Mouse (Mus musculus): ENCODE measurements at regions not wholly inside any gene's neighbourhood (a gene's known extent, or its start where the extent isn't known, plus 50 kb on each side); places are given as distances from the start of the nearest gene placed in this dataset.

DNA sequence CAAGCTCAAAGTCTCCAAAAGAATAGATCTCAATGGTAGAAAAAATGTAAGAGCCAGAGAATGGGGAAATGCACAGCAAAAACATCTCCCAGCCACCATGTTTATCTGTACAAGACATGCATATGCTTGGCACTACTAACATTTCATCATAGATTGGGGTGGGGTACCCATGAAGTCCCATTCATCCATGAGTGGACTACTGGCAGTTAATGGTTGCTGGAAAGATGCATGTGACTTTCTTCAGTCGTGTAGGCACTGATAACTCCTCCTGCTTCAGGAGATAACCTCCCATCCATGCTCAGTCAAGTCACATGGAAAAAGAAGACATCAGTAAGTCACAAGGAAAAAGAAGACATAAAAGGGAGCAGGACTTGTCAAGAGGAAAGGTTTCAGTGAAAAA, 65.3 kb downstream of the Lpar4 start:
- DNase-seq, result no peak

DNA sequence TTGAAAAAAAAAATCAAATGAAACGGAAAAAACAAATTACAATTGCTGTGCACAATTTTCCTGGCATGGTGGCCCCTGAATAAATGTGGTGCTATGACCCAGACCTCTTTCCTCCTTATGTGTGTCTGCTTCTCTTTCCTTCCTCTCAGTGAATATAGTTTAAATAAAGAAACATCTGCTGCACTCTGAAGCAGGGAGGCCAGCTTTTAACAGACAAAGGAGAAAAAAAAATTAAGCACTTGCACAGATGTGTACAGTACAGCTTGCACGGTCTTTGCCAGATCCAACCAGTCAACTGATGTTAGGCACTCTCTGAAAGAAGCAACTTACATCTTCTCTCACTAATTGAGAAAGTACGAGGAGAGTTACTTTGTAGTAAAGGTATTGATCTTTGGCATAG, 66.4 kb downstream of the Lpar4 start:
- no peak for DNase-seq

DNA sequence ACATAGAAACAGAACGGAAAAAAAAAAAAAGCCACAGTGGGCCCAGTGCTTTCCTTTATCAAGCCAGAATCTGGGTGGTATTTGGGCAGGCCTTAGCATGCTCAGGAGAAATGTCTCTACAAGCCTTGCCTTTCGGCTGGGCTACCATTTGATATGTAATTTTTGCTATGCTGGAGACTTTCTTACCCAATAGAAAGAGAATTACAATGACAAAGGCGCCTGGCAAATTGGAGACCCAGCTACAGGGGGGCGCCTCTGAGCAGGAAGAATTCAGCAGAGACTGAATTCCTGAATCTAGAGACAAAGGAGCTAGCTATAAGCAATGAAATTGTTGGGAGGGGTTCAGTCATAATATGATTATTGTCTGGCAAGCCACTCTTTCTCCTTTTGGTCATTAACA, 67.4 kb downstream of the Lpar4 start:
- no peak for DNase-seq

DNA sequence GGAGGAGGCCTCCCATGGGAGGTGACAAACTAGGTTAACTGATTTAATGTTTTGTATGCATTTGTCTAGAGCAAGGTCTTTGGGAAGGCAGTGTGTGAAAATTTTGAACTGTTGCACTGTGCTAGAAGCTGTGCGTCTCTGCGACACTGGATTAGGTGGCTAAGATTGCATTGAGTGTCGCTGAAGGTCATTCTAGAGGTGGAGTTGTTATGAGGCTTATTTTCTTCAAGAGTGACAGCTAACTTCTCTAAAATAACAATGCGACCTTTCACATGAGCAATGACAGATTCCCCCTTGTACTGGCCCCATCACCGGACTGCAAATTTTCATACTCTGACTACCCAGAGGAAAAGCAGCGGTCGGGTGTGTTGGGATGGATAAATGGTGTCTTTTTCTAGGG, 83.8 kb upstream of the P2ry10 start:
- DNase-seq, result no peak

DNA sequence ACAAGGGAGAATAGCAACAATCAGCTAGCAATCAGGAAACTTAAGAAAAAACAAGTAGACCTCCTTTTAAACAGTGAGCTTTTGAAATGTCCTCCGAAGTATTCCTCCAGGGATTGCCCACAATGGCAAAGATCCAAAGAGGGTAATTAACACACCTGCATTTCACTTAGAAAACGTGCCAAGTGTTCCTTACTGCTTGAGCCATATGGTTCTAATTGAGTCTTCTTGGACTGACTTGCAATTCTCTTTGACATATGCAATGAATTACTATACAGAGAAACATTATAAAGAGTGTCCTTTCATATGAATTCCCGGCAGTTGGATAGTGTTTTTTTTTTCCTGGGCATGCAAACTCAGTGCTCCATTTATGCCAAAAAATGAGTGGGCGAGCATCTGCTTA, 79.3 kb upstream of the P2ry10 start:
- no peak for DNase-seq

DNA sequence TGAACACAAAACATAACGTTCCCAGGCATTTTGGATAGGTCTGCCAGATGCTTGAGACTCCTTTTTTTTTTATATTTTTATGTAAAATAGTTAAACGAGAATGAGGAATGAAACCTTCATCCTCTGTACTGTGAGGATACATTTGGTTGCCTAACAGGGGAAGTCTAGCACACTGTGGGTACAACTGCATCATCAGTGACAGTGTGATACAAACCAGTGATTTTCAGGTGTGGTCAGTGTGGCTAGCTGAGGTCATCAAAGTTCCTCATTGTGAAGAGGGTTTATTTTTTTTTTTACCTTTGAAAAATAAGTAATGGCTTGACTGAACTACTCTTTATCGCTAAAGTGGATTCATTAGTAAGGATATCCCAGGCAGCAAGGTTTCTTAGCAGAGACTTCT, 75.7 kb upstream of the P2ry10 start:
- no peak for DNase-seq

DNA sequence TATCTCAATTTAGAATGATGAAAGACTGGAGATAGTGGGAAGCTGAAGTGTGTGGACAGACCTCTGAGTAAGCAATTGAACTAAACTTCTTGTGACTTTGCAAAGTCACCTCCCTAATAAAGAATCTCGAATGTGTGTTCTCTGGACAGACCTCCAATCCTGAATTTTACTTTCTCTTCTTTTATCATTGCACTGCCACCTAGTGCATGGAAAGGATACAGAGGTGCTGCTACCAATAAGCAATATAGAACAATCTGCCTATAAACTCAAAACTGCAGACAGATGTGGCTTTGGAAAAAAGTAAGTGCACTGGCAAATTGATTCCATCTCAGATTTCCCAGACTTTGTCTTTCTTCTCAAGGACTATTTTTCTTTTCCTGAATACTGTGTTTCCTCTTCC, 73.0 kb upstream of the P2ry10 start:
- peak in 1 of 2 experiments; percentile 1 for DNase-seq

DNA sequence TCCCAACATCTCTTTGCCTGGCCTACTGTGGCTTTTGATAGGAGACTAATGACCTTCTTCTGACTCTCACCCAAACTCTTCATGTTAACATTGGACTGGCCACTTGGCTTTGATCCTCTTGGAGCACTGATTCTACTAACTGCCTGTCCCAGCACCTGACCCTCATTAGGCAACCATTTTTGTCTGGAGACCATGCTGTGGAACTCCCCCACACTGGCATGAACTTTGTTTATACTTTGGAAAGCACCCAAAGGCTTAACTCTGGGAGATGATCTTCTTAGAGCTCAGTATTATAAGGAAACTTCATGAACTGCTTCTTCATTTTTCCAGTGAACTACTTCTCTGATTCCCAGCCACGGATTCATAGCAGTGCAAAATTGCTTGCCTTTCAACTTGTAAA, 56.6 kb upstream of the P2ry10 start:
- DNase-seq, result no peak

DNA sequence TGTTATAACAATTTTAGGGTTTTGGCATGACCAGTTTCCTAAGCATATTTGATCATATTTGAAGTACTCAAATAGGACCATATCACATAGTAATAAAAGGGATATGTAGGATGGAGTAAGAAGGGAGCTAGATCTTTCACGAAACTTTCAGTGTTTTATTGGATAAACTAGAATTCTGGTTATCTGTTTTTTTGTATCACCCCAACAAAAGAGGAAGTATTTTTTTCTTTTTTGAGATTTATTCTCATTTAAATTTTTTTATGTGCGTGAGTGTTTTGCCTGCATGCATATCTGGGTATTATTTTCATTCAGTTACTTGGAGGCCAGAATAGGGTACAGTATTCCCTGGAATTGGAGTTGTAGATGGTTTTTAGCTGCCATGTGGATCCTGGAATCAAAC, 50.3 kb upstream of the P2ry10 start:
- DNase-seq, result no peak

Data from kidney, postnatal 4 days (tissue).